Mouse (Mus musculus) layer of hippocampus, adult 18-20 months (tissue): ENCODE data around the gene Nsg1. TPM values are rescaled to one million over a fixed set of nuclear protein-coding genes. Genes with fewer than 3 reads are reported as not detected.
A peak's percentile ranks its signal among the peaks of the same experiment; 100 is the strongest.

Source experiments
- DNase-seq, 2 experiments: peaks; one replicate each; pipeline ENCODE4 v3.0.0; 2022; ENCODE audit warnings: low spot score in 2 of 2
- total RNA-seq, 2 experiments: library from RNA; stranded (reverse); gene quantifications; 2 replicates each; pipeline ENCODE4 v1.2.3; 2021

Nsg1 gene
- total RNA-seq, 2 experiments from 2014 or later: 425 to 451 TPM

GRCm38 (mm10) chr5:38146524-38146923 lies 13.2 kb downstream of the Nsg1 start:
- no peak for DNase-seq

GRCm38 (mm10) chr5:38140893-38141292 lies 18.8 kb downstream of the Nsg1 start:
- no peak for DNase-seq

GRCm38 (mm10) chr5:38137163-38137562 lies 22.5 kb downstream of the Nsg1 start:
- no peak for DNase-seq

GRCm38 (mm10) chr5:38136247-38136646 lies 23.5 kb downstream of the Nsg1 start:
- DNase-seq: no peak

- no peak for DNase-seq
Observed at GRCm38 (mm10) chr5:38129339-38129738, 30.4 kb downstream of the Nsg1 start.

GRCm38 (mm10) chr5:38126519-38127306 lies 33.0 kb downstream of the Nsg1 start:
- DNase-seq: peak; percentile 45 to 78

GRCm38 (mm10) chr5:38121699-38122098 lies 38.0 kb downstream of the Nsg1 start:
- no peak for DNase-seq

GRCm38 (mm10) chr5:38119268-38119667 lies 40.4 kb downstream of the Nsg1 start:
- no peak for DNase-seq

- peak; percentile 56 to 69 for DNase-seq
Observed at GRCm38 (mm10) chr5:38117056-38117455, 42.7 kb downstream of the Nsg1 start.

- DNase-seq: no peak
Observed at GRCm38 (mm10) chr5:38114526-38114925, 45.2 kb downstream of the Nsg1 start.

- no peak for DNase-seq
Observed at GRCm38 (mm10) chr5:38106807-38107206, 52.9 kb downstream of the Nsg1 start.

- DNase-seq: no peak
Observed at GRCm38 (mm10) chr5:38106080-38106697, 53.5 kb downstream of the Nsg1 start.

GRCm38 (mm10) chr5:38102945-38103344 lies 56.8 kb downstream of the Nsg1 start:
- DNase-seq: no peak

GRCm38 (mm10) chr5:38099139-38099676 lies 60.5 kb downstream of the Nsg1 start:
- DNase-seq: no peak

- DNase-seq: peak in 1 of 2 experiments; percentile 43
Observed at GRCm38 (mm10) chr5:38097501-38098093, 62.1 kb downstream of the Nsg1 start.

- DNase-seq: no peak
Observed at GRCm38 (mm10) chr5:38094331-38094730, 65.4 kb downstream of the Nsg1 start.

GRCm38 (mm10) chr5:38091966-38092304 lies 67.8 kb downstream of the Nsg1 start:
- DNase-seq: no peak

- peak in 1 of 2 experiments; percentile 80 for DNase-seq
Observed at GRCm38 (mm10) chr5:38091046-38091965, 68.4 kb downstream of the Nsg1 start.

- DNase-seq: no peak
Observed at GRCm38 (mm10) chr5:38090581-38090980, 69.1 kb downstream of the Nsg1 start.

GRCm38 (mm10) chr5:38090111-38090510 lies 69.6 kb downstream of the Nsg1 start:
- no peak for DNase-seq
